Comparison of ENCODE assay signal across 7 mouse cellular contexts in genomic region chr8:72570633-72571610, GRCm38 (mm10). TPM values are rescaled to one million over a fixed set of nuclear protein-coding genes. Genes with fewer than 3 reads are reported as not detected.
DNase-seq lines count a peak whose midpoint lies in the region; ATAC-seq lines count a peak whose summit lies in the region.

Gene Smim7 (minus strand): TSS chr8:72571088.

- H3K9me3 ChIP-seq in intestine, embryonic 16.5 days (ENCODE audit: control insufficient read depth, low read length), result no peaks in the 10 kb centered on the region
- no peaks in the 10 kb centered on the region for H3K9me3 ChIP-seq in midbrain, embryonic 11.5 days (ENCODE audit: control insufficient read depth, low read length)

- peak; percentile 98 for DNase-seq in adrenal gland, adult 8-10 months
- peak; percentile 98 for DNase-seq in embryo, embryonic 9.5 days (ENCODE audit: extremely low spot score)
- peak; percentile 94 to 97 for DNase-seq in gastrocnemius, postnatal 4 days (ENCODE audit: low spot score in 2 of 2)
- peak; percentile 97 for DNase-seq in left cerebral cortex, postnatal 36 days (ENCODE audit: low spot score in 2 of 2)
- DNase-seq in midbrain, embryonic 11.5 days (ENCODE audit: low spot score, missing footprints), result peak; percentile 100
- DNase-seq in skeletal muscle tissue, adult 2 months (ENCODE audit: low read depth, low spot score), result peak; percentile 98

- peaks cover 19% of the 10 kb centered on the region for H3K4me1 ChIP-seq in intestine, embryonic 16.5 days (ENCODE audit: control insufficient read depth, insufficient read depth, low read length)
- H3K4me1 ChIP-seq in midbrain, embryonic 11.5 days (ENCODE audit: control insufficient read depth, insufficient read depth, low read length), result peaks cover 11% of the 10 kb centered on the region

- no peaks in the 10 kb centered on the region for H3K27me3 ChIP-seq in intestine, embryonic 16.5 days (replicated peaks; ENCODE audit: control insufficient read depth, insufficient read depth, low read length)
- H3K27me3 ChIP-seq in midbrain, embryonic 11.5 days (ENCODE audit: control insufficient read depth, insufficient read depth, low read length), result no peaks in the 10 kb centered on the region

- H3K4me3 ChIP-seq in intestine, embryonic 16.5 days (ENCODE audit: low read length), result peak within 1 kb of the TSS; percentile 73
- peak within 1 kb of the TSS; percentile 64 for H3K4me3 ChIP-seq in midbrain, embryonic 11.5 days (ENCODE audit: low read depth, low read length)

- H3K27ac ChIP-seq in intestine, embryonic 16.5 days (ENCODE audit: low read length), result peak within 1 kb of the TSS; percentile 95
- H3K27ac ChIP-seq in midbrain, embryonic 11.5 days (ENCODE audit: low read depth, low read length), result peak within 1 kb of the TSS; percentile 77

- peak; percentile 98 for ATAC-seq in intestine, embryonic 16.5 days
- ATAC-seq in midbrain, embryonic 11.5 days (ENCODE audit: low FRiP score), result peak; percentile 98

- peak within 1 kb of the TSS; percentile 79 for H3K9ac ChIP-seq in intestine, embryonic 16.5 days (ENCODE audit: low read depth, low read length)
- peak within 1 kb of the TSS; percentile 76 for H3K9ac ChIP-seq in midbrain, embryonic 11.5 days (ENCODE audit: low read length)

- peak within 1 kb of the TSS; percentile 94 for H3K4me2 ChIP-seq in intestine, embryonic 16.5 days (ENCODE audit: low read depth, low read length)
- peak within 1 kb of the TSS; percentile 88 for H3K4me2 ChIP-seq in midbrain, embryonic 11.5 days

- intact Hi-C loops in left cerebral cortex, postnatal 36 days (cut with DNase I), result loop anchor here (1.0 kb wide), 1 partner anchor 23 kb away; the partner anchor contains the start of gene Med26

- WGBS in intestine, embryonic 16.5 days, result under 1% methylated on average over 52 of the region's 52 CpGs
- under 1% methylated on average over 52 of the region's 52 CpGs for WGBS in midbrain, embryonic 11.5 days

- peaks cover 11% of the 10 kb centered on the region for H3K36me3 ChIP-seq in intestine, embryonic 16.5 days (ENCODE audit: control insufficient read depth, insufficient read depth, low read length)
- H3K36me3 ChIP-seq in midbrain, embryonic 11.5 days (ENCODE audit: control insufficient read depth, insufficient read depth, low read length), result peaks cover 21% of the 10 kb centered on the region

RNA-seq across cellular contexts. Expression of gene Smim7, which starts in this region (rescaled TPM):
- total RNA-seq in adrenal gland, adult 8-10 months (2022), result 100 to 1,000 TPM; 129 to 150 (median 136) TPM
- 100 to 1,000 TPM; 114 to 123 TPM for total RNA-seq in gastrocnemius, postnatal 4 days (2021)
- 114 and 121 TPM in 2 replicates for polyA plus RNA-seq in intestine, embryonic 16.5 days (2015; fragmentation: Nextera tagmentation; extraction: Ambion mirVana)
- total RNA-seq in left cerebral cortex, postnatal 36 days (2021), result 100 to 1,000 TPM; 111 to 128 TPM
- polyA plus RNA-seq in midbrain, embryonic 11.5 days (2014; fragmentation: Nextera tagmentation; extraction: Ambion mirVana), result 117 and 121 TPM in 2 replicates

Comparison
In these comparisons a context has a peak if more than half of its experiments do, and no peak if none do; other contexts are left out.
1. Peak in every context shown above with its lines: DNase-seq, ATAC-seq, H3K4me3 ChIP-seq and H3K27ac ChIP-seq.